Mouse (Mus musculus) heart, postnatal 36 days (tissue): ENCODE results near the gene Rpl6. TPM values are rescaled to one million over a fixed set of nuclear protein-coding genes. Genes with fewer than 3 reads are reported as not detected.
"Not testable (repeated sequence)": the region's sequence is repeated elsewhere in the genome, so short reads cannot be mapped to it uniquely, and the experiment has no call there.

Source experiments
- DNase-seq, 2 experiments: peaks; one replicate each; pipeline ENCODE4 v3.0.0; 2021 to 2022
- intact Hi-C: fragments of 180-260 bp; cut with DNase I; formaldehyde crosslinking; loops from one replicate; pipeline ENCODE4 v1.15.1; 2025
- total RNA-seq, 2 experiments: library from RNA; stranded (reverse); gene quantifications; 2 replicates each; pipeline ENCODE4 v1.2.3; 2021

The Rpl6 gene
- total RNA-seq, 2 experiments from 2014 or later, result 519 to 543 TPM

DNA sequence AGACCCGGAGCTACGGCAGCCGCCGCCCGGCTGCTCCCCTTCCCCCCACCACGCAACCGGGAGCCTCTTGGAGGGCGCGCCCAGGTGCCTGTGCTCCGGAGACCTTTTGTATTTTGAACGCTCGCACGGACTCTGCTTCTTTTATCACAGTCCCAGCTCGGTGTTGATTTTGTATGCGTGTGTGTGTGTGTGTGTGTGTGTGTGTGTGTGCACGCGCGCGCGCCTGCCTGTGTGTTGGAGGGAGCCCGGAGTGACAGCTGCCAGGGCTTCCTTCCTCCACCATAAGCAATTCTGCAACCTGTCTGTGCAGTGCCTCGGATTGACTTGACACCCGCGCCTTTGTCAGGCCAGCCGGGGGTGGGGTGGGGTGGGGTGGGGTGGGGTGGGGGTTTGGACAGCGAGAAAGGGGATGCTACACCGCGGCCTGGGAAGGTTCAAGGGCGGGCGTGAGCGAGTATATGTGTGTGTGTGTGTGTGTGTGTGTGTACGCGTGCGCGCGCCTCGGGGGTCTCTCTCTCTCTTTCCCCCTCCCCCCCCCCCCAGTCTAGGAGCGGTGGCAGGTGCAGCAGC lies 16.5 kb downstream of the Rpl6 start:
- intact Hi-C loops, result no loop called here
- DNase-seq, result peak in 1 of 2 experiments; percentile 13

DNA sequence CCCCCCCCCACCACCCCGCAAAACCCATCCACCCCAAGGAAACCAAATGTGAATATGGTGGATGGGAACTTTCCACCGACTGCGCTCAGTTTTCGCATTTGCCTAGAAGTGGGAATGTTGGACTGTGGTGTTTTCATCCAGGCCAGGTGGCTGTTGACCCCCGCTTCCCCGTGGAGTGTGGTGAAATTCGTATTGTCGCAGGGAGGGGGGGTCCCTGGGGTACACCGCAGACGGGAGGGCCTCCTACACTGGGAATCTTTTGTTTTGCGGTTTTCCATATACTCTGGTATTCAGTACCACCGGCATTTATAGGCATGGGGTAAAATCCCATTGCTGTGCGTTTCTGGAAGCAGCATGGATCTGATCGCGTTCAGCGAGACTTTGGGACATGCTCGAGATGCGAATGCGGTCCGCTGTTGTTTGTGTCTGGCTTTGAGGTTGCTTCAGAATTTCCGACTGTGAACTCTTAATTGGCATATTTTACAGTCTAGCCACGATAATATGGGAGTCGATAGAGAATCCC lies 17.1 kb downstream of the Rpl6 start:
- intact Hi-C loops, result no loop called here
- DNase-seq, result no peak

DNA sequence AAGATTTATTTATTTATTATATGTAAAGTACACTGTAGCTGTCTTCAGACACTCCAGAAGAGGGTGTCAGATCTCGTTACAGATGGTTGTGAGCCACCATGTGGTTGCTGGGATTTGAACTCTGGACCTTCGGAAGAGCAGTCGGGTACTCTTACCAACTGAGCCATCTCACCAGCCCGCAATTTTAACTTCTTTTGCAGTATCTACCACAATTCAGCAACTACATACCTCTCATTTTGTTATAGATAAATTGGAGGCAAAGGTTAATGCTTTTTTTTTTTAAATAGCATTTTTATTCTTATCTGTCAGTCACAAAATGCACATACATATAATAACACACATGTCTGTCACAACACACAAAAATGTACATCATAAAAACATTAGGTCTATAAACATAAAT lies 19.7 kb downstream of the Rpl6 start:
- intact Hi-C loops, DNase-seq: not testable (repeated sequence)

DNA sequence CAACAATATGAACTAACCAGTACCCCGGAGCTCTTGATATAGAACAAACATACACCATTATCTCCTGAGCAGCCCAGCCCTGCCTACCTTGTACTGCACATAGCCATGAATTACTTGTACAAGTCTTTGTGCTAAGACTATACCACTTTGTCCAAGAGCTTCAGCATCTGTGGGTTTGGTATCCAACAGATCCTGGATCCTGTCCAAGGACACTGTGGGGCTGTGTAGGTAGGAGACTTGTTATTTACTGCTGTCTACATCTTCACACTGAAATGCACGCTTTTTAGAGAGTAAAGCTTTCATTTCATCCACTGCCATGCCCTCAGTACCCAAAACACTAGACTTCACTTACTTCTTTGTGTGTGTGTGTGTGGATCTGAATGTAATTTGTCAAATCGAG lies 20.6 kb downstream of the Rpl6 start:
- intact Hi-C loops, result no loop called here
- DNase-seq, result no peak

DNA sequence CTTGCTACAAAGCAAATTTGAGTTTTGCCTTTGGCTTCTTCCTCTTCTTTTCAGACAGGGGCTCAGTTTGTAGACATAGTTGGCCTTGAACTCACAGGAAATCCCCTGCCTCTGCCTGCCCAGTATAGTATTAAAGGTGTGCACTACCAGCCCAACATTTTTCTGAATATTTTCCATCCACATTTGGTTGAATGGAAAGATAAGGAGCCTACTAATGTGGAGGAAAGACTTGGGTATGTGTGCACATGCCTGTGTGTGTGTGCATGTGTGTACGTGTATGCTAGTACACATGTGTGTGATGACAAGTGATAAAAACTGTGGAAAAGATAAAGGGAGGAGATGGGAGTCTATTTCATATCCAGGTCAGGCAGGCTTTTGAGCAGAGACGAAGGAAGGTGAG lies 21.6 kb downstream of the Rpl6 start:
- intact Hi-C loops, result no loop called here
- no peak for DNase-seq

DNA sequence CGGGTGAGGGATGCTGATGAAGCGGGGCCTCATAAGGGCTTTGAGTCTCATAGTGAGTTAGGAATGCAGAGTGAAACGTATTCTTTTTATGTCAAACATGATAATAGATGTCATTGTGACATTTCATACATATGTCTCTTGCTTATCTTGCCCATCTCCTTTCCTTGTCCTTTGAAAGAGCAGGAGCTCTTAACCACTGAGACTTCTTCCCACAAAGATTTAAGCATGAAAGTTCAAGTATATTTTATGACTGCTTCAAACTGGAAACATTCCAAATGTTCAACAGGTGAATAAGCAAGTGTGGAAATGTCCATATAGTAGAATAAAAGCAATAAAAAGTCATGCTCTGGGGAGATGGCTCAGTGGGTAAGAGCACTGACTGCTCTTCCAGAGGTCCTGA lies 22.1 kb downstream of the Rpl6 start:
- DNase-seq, result no peak
- intact Hi-C loops, result no loop called here

DNA sequence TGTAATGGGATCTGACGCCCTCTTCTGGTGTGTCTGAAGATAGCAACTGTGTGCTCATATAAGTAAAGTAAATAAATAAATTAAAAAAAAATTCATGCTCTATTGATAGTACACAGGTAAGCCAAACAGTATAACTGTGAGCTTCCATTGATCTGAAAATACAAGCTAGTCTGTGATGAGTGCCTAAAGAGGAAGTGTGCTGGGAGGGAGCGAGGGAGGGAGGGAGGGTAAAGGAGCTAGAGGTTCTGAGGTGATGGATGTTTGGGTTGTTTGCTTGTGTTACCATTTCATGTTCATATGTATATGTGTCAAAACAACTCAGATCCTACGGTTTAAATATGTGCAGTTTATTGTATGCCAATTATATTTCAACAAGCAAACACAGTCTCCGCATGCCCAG lies 22.6 kb downstream of the Rpl6 start:
- no peak for DNase-seq
- intact Hi-C loops, result no loop called here

DNA sequence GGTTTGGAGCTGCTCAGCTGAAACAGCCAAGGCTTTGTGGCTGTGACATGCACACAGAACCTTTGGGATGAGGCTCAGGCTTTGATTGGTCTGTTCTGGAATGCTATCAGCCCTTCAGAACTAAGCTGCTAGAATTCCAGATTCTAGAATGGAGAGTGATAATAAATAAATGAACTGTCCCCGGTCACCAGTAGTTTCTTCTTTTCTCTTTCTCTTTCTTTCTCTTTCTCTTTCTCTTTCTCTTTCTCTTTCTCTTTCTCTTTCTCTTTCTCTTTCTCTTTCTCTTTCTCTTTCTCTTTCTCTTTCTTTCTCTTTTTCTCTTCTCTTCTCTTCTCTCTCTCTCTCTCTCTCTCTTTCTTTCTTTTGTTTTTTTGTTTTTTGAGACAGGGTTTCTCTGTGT lies 23.0 kb downstream of the Rpl6 start:
- intact Hi-C loops, DNase-seq: not testable (repeated sequence)

DNA sequence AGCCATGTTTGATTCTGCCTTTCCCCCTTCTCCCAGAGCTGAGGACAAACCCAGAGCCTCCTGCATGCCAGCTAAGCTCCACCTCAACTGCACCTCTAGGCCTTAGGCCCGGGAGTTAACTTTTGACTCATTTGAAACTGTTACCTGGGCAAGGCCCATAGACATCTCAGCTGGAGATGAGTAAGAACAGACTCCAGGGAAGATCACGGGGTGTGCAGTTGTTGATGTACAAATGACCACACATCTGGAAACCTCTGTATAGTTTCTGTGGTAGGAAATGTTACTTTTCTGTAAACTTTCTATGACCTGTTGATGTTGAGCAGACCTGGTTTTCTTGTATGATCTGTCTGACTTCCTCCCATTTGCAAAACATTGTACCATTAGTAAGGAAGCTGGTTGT lies 24.9 kb downstream of the Rpl6 start:
- intact Hi-C loops, result no loop called here

DNA sequence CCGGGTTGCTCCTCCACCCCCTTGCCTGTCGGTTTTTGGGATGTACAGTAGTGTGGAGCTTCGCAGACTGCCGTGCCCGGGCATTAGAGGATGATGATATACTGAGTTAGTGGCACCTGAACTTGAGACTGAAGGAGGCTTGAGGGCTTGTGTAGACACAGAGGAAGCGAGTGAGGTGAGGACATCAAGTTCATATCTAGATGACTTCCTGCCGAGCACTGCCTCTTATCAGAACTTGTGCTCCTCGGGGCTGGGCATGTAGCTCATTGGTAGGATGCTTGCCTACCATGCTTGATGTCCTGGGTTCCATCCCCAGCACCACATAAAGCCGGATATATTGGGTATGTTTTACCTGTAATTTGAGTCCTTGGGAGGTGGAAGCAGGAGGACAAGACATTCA lies 26.5 kb downstream of the Rpl6 start:
- no peak for DNase-seq
- intact Hi-C loops, result no loop called here

More for the DNA sequence above, 24.9 kb downstream of the Rpl6 start:
- no peak for DNase-seq

DNA sequence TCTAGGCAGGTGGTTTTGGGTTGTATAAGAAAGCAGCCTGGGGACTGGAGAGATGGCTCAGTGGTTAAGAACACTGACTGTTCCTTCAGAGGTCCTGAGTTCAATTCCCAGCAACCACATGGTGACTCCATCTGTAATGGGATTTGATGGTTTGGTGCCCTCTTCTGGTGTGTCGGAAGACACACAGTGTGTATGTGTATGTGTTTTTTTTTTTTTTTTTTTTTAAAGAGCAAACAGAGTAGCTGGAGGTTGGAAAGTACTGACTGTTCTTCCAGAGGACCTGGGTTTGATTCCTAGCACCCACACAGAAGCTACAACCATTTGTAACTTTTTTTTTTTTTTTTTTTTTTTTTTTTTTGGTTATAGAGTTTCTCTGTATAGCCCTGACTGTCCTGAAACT lies 28.5 kb downstream of the Rpl6 start:
- intact Hi-C loops, result no loop called here
- DNase-seq, result no peak

DNA sequence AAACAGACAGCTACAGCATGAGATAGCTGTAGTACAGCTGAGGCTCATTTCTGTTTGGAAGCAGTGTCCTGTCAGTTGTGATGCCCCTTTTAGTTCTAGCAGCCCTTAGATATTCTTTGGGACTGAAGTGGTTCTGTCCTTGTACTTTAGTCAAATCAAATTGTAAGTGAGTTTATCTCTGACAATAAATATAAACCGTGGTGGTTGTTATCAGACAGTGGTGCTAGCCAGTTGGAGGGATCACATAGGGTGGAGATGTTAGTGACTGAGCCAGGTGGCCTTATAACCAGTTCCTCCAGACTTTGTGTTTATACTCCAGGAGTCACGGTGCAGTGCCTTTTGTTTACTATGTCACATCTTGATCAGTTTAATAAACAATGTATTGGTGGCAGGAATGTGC lies 29.4 kb downstream of the Rpl6 start:
- intact Hi-C loops, result no loop called here
- DNase-seq, result no peak

DNA sequence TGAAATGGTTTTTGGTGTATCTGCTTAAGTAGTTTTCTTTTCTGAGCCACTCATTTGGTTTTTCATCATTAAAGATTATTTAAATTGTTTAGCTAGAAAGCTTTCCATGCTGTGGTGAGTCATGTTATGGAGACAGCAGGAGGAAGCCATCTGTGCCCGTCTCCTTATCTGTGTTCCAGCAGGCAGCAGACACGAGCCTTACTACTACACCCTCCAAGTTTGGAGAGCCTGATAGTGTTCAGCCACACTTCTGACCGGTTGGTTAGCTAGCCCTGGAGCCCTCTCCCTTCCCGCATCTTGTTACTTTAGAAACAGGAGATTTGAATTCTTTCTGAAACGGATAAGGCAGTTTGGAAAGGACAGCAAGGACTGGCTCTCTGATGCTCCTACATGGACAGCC lies 31.9 kb downstream of the Rpl6 start:
- no peak for DNase-seq
- intact Hi-C loops, result no loop called here

DNA sequence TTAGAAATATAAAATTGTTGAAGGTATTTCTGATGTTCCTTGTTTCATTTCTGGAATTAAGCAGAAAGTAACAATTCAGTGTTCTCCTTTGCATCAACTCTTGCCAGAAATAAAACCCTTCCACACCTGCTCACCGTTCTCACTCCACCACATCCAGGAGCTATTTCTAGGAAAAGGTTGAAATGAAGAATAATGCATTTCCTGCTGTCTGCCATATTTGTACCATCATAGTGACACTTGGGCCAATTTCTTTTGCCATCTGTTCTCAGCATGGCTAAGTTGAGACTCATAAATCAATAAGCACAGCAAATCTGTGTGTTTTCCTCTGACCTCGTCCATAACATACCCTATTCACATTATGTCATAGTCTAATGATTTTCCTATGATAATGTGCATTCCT lies 33.9 kb downstream of the Rpl6 start:
- intact Hi-C loops, result no loop called here
- DNase-seq, result no peak

DNA sequence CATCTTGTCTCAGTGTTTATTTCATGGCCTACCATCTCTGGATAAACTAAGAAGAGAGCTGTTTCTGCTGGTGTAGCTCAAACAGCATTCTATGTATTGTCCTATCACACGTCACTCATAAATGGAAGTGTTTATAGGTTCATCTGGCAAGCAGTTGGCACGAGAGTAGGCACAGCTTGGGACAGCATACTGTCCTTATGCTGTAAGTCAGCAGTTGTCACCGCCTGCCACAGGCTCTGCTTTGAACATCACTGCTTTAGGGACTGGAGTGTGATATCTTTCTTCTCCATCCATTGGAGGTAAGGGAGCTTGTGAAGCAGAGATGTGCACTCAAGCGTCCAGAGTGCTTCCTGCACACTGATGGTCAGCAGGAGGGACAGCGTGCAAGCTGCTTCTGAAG lies 35.6 kb downstream of the Rpl6 start:
- intact Hi-C loops, result no loop called here
- DNase-seq, result no peak

DNA sequence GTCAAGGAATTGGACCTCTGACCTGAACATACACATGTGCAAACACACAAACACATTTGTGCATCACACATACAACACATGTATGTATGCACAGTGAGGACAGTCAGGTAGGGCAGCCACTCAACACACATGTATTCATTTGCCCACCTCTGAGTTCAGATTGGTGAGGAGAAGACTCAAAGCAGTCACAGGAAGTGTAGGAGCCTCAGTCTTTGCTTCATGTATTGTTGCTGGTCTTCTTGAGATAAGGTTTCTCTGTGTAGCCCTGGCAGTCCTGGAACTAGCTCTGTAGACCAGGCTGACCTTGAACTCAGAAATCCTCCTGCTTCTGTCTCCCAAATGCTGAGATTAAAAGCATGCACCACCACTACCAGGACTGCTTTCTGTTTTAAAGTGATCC lies 36.9 kb downstream of the Rpl6 start:
- no peak for DNase-seq
- intact Hi-C loops, result no loop called here

DNA sequence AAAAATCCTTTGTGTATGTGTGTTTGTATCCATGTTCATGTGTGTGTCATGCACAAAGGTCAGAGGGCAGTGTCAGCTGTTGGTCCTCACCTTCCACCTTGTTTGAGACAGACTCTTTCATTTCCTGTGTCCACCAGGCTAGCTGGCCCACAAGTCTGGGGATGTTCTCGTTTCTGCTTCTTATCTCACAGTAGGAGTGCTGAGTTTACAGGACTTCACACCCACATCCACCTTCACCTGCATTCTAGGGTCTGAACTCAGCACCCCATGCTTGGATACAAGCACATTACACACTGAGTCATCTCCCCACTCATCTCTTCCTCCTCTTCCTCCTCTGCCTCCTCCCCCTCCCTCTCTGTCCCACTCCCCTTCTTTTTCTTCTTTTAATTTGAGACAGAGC lies 38.0 kb downstream of the Rpl6 start:
- intact Hi-C loops, result no loop called here
- DNase-seq, result no peak

DNA sequence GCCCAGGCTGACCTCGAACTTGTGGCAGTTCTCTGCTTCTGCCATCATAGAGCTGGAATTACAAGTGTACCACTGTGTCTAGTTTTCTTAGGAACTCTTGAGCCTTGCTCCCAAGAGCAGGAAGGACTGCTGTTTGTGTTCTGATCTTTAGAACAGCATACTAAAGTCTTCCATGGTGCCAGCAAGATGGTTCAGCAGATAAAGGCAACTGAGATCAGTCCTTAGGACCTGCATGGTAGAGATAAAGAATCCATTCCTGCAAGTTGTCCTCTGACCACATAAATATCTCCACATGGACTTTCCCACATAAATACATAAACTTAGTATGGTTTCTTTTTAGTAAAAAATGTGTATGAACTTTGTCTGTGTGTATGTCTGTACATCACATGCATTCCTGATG lies 38.4 kb downstream of the Rpl6 start:
- intact Hi-C loops, result no loop called here
- DNase-seq, result no peak

DNA sequence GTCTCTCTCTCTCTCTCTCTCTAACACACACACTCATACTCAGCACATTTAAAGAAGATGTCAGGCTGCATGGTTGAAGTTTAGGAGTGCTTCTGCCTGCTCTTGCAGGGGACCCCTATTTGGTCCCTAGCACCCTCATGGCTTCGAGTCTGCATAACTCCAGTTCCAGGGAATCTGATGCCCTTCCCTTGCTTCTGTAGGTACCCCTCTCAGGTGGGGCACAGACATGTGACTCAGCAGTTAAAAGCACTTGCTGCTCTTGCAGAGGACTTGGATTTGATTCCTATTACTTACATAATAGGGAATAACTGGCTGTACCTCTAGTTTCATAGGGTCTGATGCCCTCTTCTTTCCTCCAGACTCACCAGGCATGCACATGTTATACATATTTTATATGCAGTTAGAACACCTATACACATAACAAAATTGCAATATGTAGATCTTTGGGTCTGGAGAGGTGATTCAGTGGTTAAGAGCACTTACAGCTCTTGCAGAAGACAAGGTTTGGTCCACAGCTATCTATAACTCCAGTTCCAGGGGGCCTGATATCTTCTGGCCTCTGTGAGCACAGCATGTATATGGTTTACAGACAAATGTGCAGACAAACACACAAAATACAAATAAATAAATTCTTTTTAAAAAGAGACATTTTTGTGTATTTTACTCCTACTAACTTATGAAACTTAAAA lies 39.5 kb downstream of the Rpl6 start:
- DNase-seq, result no peak
- intact Hi-C loops, result no loop called here

DNA sequence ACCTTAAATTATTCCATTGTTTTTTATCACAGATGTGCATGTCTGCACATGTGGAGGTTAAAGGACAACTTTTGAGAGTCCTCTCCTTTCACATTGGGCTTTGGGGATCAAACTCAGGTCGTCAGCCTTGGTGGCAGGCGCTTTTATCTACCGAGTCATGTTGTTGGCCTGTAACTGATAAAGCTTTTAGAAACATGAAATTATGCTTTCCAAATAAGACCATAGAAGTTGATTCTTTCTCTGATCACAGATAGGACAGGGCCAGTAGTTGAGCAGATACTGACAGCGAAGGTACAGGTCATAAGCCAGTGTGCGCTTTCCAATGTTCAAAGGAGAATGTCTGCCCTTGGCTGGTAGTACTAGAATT lies 40.1 kb downstream of the Rpl6 start:
- DNase-seq, result no peak
- intact Hi-C loops, result no loop called here

DNA sequence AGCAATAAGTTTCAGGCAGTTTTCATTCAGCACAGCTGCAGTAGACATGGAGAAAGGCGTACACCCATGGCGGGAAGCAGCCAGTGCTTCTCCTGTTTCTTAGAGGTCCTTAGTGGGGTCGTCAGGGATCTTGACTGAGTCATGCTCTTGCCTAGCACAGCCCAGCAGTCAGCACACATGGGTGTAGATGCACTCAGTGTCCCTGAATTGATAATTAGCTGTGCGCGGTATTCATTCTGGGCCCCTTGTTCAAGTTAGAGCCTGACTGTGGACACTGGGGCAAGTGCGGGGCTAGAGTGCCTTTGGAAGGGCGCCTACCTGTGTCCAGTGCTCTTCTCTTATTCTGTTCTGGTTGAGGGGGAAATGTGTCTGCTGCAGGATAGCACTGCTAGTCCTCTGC lies 40.9 kb downstream of the Rpl6 start:
- intact Hi-C loops, result no loop called here
- DNase-seq, result no peak

DNA sequence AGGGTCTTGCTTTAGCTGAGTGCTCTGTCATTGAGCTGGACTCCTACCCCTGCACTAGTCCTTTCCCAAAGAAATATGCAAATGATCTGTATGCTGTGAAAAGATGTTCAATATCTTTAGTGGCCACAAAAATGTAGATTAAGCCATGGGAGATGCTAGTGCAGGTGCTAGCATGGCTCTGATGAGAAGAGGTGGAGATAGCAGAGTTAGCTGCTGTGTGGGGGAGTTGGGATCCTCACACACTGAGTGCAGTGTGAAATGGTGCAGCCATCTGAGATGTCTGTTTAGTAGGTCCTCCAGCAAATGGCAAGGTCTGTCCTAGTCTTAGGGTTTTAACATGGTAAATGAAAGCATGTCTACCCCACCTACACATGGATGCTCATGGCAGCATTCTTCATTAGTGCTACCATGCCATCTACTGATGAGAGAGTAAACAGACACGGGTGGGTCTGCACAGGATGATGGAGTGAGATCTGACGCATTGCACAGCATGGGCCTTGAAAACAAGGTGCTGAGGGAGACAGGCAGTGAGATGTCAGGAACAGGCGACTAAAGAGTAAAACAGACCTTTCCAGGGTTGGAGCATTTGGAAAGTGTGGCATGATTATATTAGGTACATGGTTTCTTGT lies 44.6 kb downstream of the Rpl6 start:
- DNase-seq, result no peak
- intact Hi-C loops, result no loop called here
